Mouse (Mus musculus): ENCODE data around the gene Ccdc102a. TPM values are rescaled to one million over a fixed set of nuclear protein-coding genes. Genes with fewer than 3 reads are reported as not detected.

The Ccdc102a gene
- polyA plus RNA-seq (2017; shearing (Covaris generic)) = 0.11 TPM

DNA sequence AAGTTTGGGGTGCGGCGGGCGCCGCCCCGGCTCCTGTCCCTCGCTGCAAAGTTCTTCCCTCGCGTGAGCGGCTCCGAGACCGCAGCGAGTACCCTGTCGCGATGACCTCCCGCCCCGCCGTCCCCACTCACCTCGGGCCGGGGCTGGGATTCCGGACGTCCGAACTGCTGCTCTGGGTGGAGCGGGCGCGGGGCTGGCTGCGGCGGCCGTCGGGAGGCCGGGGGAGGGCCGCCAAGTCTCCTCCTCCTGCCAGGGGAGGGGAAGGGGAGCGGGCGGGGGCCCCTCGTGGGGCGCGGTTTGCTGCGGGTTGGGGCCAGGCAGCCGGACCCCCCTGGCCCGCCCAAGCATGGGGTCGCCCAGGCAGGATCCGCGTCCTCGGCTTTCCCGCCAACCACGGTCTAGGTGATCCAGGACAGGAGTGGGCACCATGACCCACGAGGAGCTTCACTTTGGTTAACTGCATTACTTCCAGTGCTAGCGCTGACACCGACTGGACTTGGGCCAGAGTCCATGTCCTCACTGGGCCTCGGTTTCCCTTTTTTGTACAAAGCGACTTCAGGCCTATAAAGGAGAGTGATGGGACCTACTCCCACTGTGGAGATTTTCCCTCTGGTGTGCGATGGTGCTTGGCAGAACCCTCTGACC, at the start of gene Ccdc102a:
Gene Ccdc102a, minus strand, starts transcription at position 248 of the 645 bp plus-strand sequence.

DNA sequence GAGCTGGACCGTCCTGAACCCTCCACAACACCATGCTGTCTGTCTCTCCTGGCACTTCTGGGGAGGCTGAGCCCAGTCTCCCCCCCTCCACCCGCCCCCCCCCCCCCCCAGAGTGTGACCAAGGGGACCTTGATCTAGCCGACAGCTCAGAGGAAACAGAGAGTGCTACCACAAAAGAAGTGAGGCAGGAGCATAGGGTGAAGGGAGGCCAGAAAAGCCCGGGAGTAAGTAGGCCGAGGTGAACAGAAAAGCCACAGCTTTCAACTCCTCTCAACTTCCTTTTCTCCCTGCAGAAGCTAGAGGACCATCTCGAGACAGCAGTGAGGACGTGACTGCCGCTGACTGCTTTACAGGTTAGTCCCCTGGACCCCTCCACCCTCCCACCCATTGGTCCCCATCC, 5.5 kb upstream of the Ccdc102a start, which contains the start of gene Adgrg5:
Gene Adgrg5, plus strand, starts transcription at position 290 of the 400 bp plus-strand sequence.

DNA sequence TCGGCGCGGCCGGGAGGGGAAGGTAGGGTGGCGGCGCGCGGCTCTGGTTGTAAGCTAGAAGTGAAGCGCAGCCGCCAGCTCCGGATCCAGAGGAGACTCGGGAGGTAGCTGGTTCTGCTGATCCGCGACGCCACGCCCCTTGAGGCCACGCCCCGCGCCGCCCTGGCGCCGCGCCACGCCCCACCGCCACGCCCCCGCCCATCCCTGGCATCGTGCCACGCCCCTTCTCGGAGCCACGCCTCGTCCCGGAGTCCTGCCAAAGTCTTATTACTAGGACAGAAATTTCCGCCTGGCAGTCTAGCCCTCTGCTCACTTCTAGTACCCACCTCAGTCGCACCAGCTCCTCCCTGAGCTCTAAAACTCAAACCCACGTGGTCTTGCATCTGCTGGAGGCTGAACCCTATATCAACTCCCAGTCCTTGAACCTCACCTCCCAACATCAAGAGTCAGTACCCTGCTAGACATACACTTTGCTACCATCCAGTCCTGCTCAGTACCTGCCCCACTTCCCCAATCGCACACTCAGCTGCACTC, 41.6 kb downstream of the Ccdc102a start, which contains the start of gene Dok4:
Gene Dok4, minus strand, starts transcription at position 134 of the 534 bp plus-strand sequence.

DNA sequence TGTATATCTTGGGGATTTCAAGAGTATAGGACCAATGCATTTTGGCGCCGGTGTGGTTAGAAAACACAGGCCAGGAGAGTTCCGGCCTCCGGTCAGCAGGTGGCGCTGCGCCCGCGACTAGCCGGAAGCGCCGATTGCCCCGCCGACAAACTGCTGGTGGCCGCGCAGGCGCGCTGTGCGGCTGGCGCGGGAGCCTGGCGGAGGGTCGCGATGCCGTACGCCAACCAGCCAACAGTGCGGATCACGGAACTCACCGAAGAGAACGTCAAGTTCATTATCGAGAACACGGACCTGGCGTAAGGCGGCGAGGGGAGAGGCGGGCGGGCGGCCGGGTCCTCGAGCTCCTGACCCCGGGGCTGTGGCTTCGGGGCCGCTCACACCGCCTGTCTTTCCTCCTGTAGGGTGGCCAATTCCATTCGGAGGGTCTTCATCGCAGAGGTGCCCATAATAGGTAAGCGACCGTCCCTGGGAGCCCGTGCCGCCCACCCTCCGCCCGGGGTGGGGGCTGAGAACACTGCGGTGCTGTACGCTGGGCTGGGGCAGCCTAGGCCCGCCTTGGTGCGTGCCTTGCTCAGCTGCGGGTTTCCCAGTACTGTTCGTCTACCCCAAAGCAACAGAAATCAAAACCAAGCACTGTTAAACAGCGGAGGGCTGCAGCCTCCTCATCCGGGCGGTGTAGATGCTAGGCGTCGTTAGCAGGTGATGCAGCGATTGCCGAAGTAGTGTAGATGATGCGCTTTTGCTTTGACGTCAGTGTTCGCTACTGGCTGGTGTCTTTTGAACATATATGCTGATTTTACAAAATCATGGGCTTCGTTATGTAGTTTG, 60.3 kb downstream of the Ccdc102a start, which contains the start of gene Polr2c:
Gene Polr2c, plus strand, starts transcription at position 105 of the 828 bp plus-strand sequence.

Other genes starting within 250 kb of the Ccdc102a start
- 0.35 TPM for gene Pllp, start 221.8 kb downstream of the Ccdc102a start, polyA plus RNA-seq (2017; shearing (Covaris generic))
- gene Ccl22, start 172.5 kb downstream of the Ccdc102a start, polyA plus RNA-seq (2017; shearing (Covaris generic)) = not detected
- 0.37 TPM for gene Cx3cl1, start 146.1 kb downstream of the Ccdc102a start, polyA plus RNA-seq (2017; shearing (Covaris generic))
- not detected for gene Ccl17, start 107.6 kb downstream of the Ccdc102a start, polyA plus RNA-seq (2017; shearing (Covaris generic))
- 72.7 TPM for gene Coq9, start 79.8 kb downstream of the Ccdc102a start, polyA plus RNA-seq (2017; shearing (Covaris generic))
- 104 TPM for gene Ciapin1, start 79.7 kb downstream of the Ccdc102a start, polyA plus RNA-seq (2017; shearing (Covaris generic))
- 127 TPM for gene Polr2c, start 60.6 kb downstream of the Ccdc102a start, polyA plus RNA-seq (2017; shearing (Covaris generic))
- gene Dok4, start 41.8 kb downstream of the Ccdc102a start, polyA plus RNA-seq (2017; shearing (Covaris generic)) = 2.8 TPM
- 2.6 TPM for gene Adgrg5, start 5.6 kb upstream of the Ccdc102a start, polyA plus RNA-seq (2017; shearing (Covaris generic))
- 3.2 TPM for gene Adgrg1, start 56.7 kb upstream of the Ccdc102a start, polyA plus RNA-seq (2017; shearing (Covaris generic))
- 1.4 TPM for gene Adgrg3, start 99.6 kb upstream of the Ccdc102a start, polyA plus RNA-seq (2017; shearing (Covaris generic))
- gene Drc7, start 137.0 kb upstream of the Ccdc102a start, polyA plus RNA-seq (2017; shearing (Covaris generic)) = not detected
- gene Katnb1, start 163.1 kb upstream of the Ccdc102a start, polyA plus RNA-seq (2017; shearing (Covaris generic)) = 22.2 TPM